Mouse (Mus musculus): Measurements from ENCODE around the gene Fut8. TPM values are rescaled to one million over a fixed set of nuclear protein-coding genes. Genes with fewer than 3 reads are reported as not detected.
A peak's percentile ranks its signal among the peaks of the same experiment; 100 is the strongest.

Fut8 gene
- polyA plus RNA-seq (2011; ENCODE audit: insufficient read depth, insufficient read length, low replicate concordance, missing spikeins), result 9.5 and 13.8 TPM in 2 replicates

DNA sequence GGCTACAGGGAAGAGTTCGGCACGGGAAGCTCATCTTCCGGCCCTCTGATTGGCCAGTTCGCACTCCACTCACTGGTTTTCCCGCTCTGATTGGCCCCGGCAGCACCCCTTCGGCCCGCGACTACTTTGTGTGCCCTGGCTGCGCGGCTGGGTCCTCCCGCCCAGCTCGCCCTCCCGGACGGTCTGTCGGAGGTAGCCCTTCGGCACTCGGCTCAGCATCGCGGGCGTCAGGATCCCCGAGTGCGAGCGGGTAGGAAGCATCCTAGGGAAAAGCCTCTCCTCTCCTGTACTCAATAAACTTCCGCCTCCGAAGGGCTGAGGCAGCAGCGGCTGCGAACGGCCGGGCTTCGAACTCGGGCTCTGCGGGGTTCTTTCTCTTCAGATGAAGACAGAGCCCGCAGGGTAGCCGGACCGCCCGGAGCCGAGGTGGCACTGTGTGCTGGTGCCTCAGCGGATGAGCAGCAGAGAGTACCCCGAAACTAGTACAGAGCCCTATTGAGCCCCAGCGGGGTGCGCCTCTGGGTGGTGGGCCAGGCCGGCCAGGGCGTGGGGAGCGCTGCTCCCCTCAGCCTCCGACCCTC, at the start of gene Fut8:
Gene Fut8, plus strand, starts transcription at position 176 of the 581 bp plus-strand sequence.
- WGBS, result under 1% methylated on average over 46 of the region's 46 CpGs
- TF ChIP-seq CTCF (IDR thresholded peaks at IDR 0.05; ENCODE audit: control insufficient read depth, insufficient read depth, low read length) (peak; percentile 0; the same call in 1 of the 2 replicates), POLR2A (IDR thresholded peaks at IDR 0.05; ENCODE audit: borderline replicate concordance, control insufficient read depth, low read depth, low read length) (peak; percentile 86; the same call in 1 of the 2 replicates)

DNA sequence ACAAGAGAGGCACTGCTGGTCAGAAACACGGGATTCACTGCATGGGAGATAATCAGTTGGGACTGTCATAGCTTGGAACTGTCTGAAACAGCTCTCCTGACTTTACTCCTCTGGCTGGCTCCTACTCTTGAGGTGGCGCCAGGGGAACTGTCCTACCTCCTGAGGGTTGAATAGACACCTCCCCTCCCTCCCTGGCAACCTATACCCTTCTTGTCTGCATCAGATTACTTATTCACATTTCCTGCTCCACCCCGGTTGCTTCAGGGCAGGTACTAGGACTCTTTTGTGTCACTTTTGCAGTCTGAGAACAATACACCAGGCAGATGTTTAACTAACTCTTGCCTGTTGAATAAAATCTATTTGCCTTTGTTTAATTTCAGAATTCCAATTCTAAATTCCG, 48.8 kb upstream of the Fut8 start:
- no peaks in the 10 kb centered on the region; the same call in 1 of the 2 replicates for H3K4me1 ChIP-seq (ENCODE audit: control insufficient read depth, insufficient read depth, low read length)
- no peak for TF ChIP-seq CTCF (IDR thresholded peaks at IDR 0.05; ENCODE audit: control insufficient read depth, insufficient read depth, low read length)
- TF ChIP-seq POLR2A (IDR thresholded peaks at IDR 0.05; ENCODE audit: borderline replicate concordance, control insufficient read depth, low read depth, low read length), result no peak
- no peak overlapping the region for H3K4me3 ChIP-seq (replicated peaks; ENCODE audit: control insufficient read depth, low read depth, low read length)
- 56% methylated on average over 4 of the region's 4 CpGs for WGBS
- no peak overlapping the region for H3K27ac ChIP-seq (ENCODE audit: control insufficient read depth, insufficient read depth, low read depth, low read length, poor library complexity)

More for the DNA sequence above, at the start of gene Fut8:
- Histone ChIP-seq H3K4me1 (ENCODE audit: control insufficient read depth, insufficient read depth, low read length) (no peaks in the 10 kb centered on the region; the same call in 1 of the 2 replicates), H3K4me3 (replicated peaks; ENCODE audit: control insufficient read depth, low read depth, low read length) (peak within 1 kb of the TSS; percentile 97), H3K27ac (ENCODE audit: control insufficient read depth, insufficient read depth, low read depth, low read length, poor library complexity) (peak within 1 kb of the TSS; percentile 96)

DNA sequence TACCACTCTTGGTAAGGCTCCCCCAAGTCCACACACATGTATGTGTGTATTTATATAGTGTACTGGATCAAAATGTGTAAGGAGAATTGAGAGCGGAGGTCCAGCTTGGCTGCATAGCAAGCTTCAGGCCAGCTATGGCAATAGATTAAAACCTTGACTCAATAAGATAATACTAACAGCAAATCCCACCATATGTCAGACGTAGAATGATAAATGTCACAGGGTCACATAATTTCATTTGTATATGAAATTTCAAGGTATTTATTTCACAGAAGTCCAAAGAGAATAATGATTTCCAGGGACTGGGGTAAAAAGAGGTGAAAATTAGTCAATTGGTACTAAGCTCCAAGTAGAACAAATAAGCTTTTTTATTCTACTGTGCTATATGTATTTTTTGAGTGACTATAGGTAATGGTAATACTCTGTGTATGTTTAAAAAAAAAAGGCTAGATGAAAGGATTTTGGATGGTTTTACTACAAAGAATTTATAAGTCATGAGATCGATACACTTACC, 47.9 kb upstream of the Fut8 start:
- Histone ChIP-seq H3K4me3 (replicated peaks; ENCODE audit: control insufficient read depth, low read depth, low read length) (no peak overlapping the region), H3K4me1 (ENCODE audit: control insufficient read depth, insufficient read depth, low read length) (no peaks in the 10 kb centered on the region; the same call in 1 of the 2 replicates), H3K27ac (ENCODE audit: control insufficient read depth, insufficient read depth, low read depth, low read length, poor library complexity) (no peak overlapping the region)
- 80% methylated on average over 3 of the region's 3 CpGs for WGBS
- TF ChIP-seq POLR2A (IDR thresholded peaks at IDR 0.05; ENCODE audit: borderline replicate concordance, control insufficient read depth, low read depth, low read length) (no peak), CTCF (IDR thresholded peaks at IDR 0.05; ENCODE audit: control insufficient read depth, insufficient read depth, low read length) (no peak)

DNA sequence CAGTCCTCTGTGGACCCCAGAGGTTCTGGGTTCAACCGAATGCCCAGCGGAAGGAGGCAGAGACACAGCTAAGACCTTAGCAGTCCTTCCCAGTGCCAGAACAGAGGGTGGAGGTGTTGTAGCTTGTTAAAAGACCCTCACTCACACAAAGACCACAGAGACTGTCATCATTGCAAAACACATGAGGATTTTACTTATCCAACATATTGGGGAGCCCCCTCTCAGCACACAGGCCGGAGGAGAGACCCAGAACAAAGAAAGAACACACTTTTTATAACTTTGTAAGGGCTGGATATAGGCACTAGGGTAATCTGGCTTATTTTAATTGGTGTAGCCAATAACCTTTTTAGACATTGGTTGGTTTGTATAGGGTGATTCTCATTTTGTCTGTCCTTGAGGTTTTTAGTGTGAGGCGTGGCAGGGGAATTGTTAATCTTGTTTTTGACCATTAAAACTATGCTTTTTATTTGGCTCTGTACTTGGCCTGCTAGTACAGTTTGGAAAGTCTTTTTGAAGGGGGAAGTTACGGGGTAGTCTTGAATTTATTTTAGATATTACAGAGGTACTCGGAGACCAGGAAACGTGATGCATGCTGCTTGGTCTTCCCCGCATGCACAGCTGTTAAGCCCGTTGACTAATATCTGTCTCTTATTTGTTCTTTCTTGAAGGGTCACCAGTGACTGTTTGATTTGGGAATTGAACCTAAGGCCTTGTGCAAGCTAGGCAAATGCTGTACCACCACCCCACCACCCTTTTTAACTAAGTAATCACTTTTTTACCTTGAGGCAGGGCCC, 46.2 kb upstream of the Fut8 start:
- TF ChIP-seq CTCF (IDR thresholded peaks at IDR 0.05; ENCODE audit: control insufficient read depth, insufficient read depth, low read length) (no peak), POLR2A (IDR thresholded peaks at IDR 0.05; ENCODE audit: borderline replicate concordance, control insufficient read depth, low read depth, low read length) (no peak)
- 57% methylated on average over 9 of the region's 9 CpGs for WGBS

DNA sequence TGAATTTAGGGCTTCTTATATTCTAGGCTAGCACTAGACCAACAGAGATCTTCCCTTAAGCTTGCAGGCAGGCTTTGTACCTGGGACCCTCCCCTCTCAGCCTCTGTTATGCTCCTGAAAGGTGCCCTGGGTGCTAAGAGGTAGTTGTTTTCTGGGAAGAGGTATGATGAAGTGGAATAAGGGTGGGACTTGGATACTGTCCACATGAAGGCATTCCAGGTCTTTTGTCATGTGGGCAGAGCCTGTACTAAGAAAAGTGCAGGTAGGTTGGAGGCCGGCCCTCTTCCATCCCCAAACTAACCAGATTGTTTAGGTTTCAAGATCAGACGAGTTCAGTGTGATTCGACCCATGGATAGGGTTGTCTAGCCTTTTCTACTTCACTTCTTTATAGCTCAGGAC, 45.2 kb upstream of the Fut8 start:
- no peak overlapping the region for H3K4me3 ChIP-seq (replicated peaks; ENCODE audit: control insufficient read depth, low read depth, low read length)
- WGBS, result 72% methylated on average over 3 of the region's 3 CpGs
- H3K4me1 ChIP-seq (ENCODE audit: control insufficient read depth, insufficient read depth, low read length), result peaks cover 2% of the 10 kb centered on the region; the same call in 1 of the 2 replicates
- no peak overlapping the region for H3K27ac ChIP-seq (ENCODE audit: control insufficient read depth, insufficient read depth, low read depth, low read length, poor library complexity)
- TF ChIP-seq POLR2A (IDR thresholded peaks at IDR 0.05; ENCODE audit: borderline replicate concordance, control insufficient read depth, low read depth, low read length) (no peak), CTCF (IDR thresholded peaks at IDR 0.05; ENCODE audit: control insufficient read depth, insufficient read depth, low read length) (no peak)

More for the DNA sequence above, 46.2 kb upstream of the Fut8 start:
- no peak overlapping the region for H3K27ac ChIP-seq (ENCODE audit: control insufficient read depth, insufficient read depth, low read depth, low read length, poor library complexity)
- no peaks in the 10 kb centered on the region; the same call in 1 of the 2 replicates for H3K4me1 ChIP-seq (ENCODE audit: control insufficient read depth, insufficient read depth, low read length)
- no peak overlapping the region for H3K4me3 ChIP-seq (replicated peaks; ENCODE audit: control insufficient read depth, low read depth, low read length)

DNA sequence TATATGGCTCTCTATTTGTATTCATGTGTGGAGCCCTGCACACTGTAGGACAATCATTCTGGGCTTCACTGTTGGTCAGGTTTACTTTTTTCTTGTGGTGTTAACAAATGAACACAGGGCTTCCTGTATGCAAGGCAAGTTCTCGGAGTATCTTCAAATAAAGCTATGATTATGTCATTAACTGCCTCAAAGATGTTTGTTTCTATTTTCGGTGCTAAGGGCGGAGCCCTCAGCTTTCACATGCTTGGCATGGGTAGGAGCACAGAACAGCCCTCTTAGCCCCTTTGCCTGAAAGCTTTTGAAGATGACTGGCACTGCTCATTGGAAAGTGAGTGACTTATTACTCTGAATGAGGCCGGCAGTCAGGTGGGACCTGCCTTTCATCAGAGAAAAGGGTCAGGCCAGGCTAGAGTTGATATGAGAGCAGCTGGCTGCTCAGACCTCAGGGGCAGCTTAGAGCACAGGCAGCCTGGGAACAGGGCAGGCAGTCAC, 44.7 kb upstream of the Fut8 start:
- 12% methylated on average over 4 of the region's 4 CpGs for WGBS
- H3K4me1 ChIP-seq (ENCODE audit: control insufficient read depth, insufficient read depth, low read length), result peaks cover 4% of the 10 kb centered on the region
- peak overlapping the region; percentile 67; the same call in 1 of the 2 replicates for H3K27ac ChIP-seq (ENCODE audit: control insufficient read depth, insufficient read depth, low read depth, low read length, poor library complexity)
- H3K4me3 ChIP-seq (replicated peaks; ENCODE audit: control insufficient read depth, low read depth, low read length), result no peak overlapping the region
- no peak for TF ChIP-seq CTCF (IDR thresholded peaks at IDR 0.05; ENCODE audit: control insufficient read depth, insufficient read depth, low read length)
- no peak for TF ChIP-seq POLR2A (IDR thresholded peaks at IDR 0.05; ENCODE audit: borderline replicate concordance, control insufficient read depth, low read depth, low read length)

DNA sequence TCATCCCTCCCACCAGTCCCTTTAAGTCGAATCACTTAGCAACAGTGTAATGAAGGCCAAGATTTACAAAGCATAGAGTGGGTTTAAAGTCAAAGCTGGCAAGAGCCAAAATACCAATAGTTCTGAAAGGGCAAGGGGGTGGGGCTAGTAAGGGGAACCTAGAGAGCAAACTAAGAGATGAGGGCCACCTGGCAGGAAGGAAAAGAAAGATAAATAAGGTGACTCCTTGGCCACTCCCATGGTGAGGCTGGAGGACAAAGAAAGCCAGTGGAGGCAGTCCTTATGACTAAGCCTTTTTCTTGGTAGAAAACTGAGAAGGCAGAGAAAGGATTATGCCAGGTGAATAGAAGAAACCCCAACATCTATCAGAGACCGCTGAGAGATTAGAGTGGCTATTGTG, 42.9 kb upstream of the Fut8 start:
- no peak overlapping the region for H3K27ac ChIP-seq (ENCODE audit: control insufficient read depth, insufficient read depth, low read depth, low read length, poor library complexity)
- H3K4me3 ChIP-seq (replicated peaks; ENCODE audit: control insufficient read depth, low read depth, low read length), result no peak overlapping the region
- peaks cover 4% of the 10 kb centered on the region for H3K4me1 ChIP-seq (ENCODE audit: control insufficient read depth, insufficient read depth, low read length)
- TF ChIP-seq POLR2A (IDR thresholded peaks at IDR 0.05; ENCODE audit: borderline replicate concordance, control insufficient read depth, low read depth, low read length) (no peak), CTCF (IDR thresholded peaks at IDR 0.05; ENCODE audit: control insufficient read depth, insufficient read depth, low read length) (no peak)
- 81% methylated on average over 2 of the region's 2 CpGs for WGBS

All from bone marrow, adult 2 months (tissue).